ENCODE assay signal across 20 mouse cellular contexts in genomic region chrX:103427677-103428076, GRCm38 (mm10). TPM values are rescaled to one million over a fixed set of nuclear protein-coding genes. Genes with fewer than 3 reads are reported as not detected.
DNase-seq lines count a peak whose midpoint lies in the region; ATAC-seq and TF ChIP-seq lines count a peak whose summit lies in the region.
"Had no signal": no experiment of that assay in that cellular context is flagged by ENCODE, and none has a peak within 500 bp of the region (broad histone marks: within the 10 kb centered on the region; RNA-seq: fewer than 3 reads in every experiment).

No protein-coding gene starts in this region.

- ATAC-seq in hematopoietic stem cell, adult 5-6 weeks (replicated peaks in 1 of 2; ENCODE audit: insufficient read depth in 1 of 2, low FRiP score in 2 of 2, low TSS enrichment in 1 of 2, low read depth in 1 of 2, poor library complexity in 2 of 2, severe bottlenecking in 2 of 2) = peak; percentile 48 to 76; a peak in 3 of 4 replicates
- ATAC-seq: forebrain, embryonic 16.5 days; hindbrain, embryonic 16.5 days; inflammation-experienced regulatory T-cells, adult 6 months had no signal

- peaks cover 35% of the 10 kb centered on the region for H3K4me1 ChIP-seq in E14TG2a.4 (replicated peaks; ENCODE audit: low read depth, low read length)
- H3K4me1 ChIP-seq: embryonic facial prominence, embryonic 13.5 days; forebrain, embryonic 12.5 days; heart, embryonic 12.5 days; hindbrain, embryonic 12.5 days had no signal

- peak; percentile 2 for DNase-seq in kidney, adult 9 months
- no peak for DNase-seq in kidney, adult 11 months
- peak; percentile 27 for DNase-seq in ZHBTc4 (ENCODE audit: low read depth, low spot score)
- no peak for DNase-seq in embryo, embryonic 10.5 days (ENCODE audit: low spot score)
- no peak for DNase-seq in yolk sac, embryonic 10.5 days (ENCODE audit: low spot score)
- DNase-seq: adrenal gland, postnatal 14 days; cerebellum, adult 2 months; cerebellum, postnatal 14 days; gastrocnemius, postnatal 14 days had no signal

- H3K27me3 ChIP-seq in E14TG2a.4 (ENCODE audit: insufficient read depth, low read length) = no peaks in the 10 kb centered on the region

- H3K9me3 ChIP-seq in E14TG2a.4 (ENCODE audit: low read length) = no peaks in the 10 kb centered on the region
- H3K9me3 ChIP-seq: embryonic facial prominence, embryonic 13.5 days; forebrain, embryonic 12.5 days; heart, embryonic 12.5 days; hindbrain, embryonic 12.5 days had no signal

- no peaks in the 10 kb centered on the region for H3K36me3 ChIP-seq in E14TG2a.4 (ENCODE audit: insufficient read depth, low read length)
- H3K36me3 ChIP-seq: embryonic facial prominence, embryonic 13.5 days; forebrain, embryonic 12.5 days; heart, embryonic 12.5 days; hindbrain, embryonic 12.5 days had no signal

- peak overlapping the region; percentile 32; the same call in 1 of the 2 replicates for H3K4me3 ChIP-seq in E14TG2a.4 (replicated peaks; ENCODE audit: low read length)
- H3K4me3 ChIP-seq: embryonic facial prominence, embryonic 13.5 days; forebrain, embryonic 12.5 days; heart, embryonic 12.5 days; hindbrain, embryonic 12.5 days had no signal

- no peak for TF ChIP-seq CTCF in E14TG2a.4 (conservative IDR thresholded peaks at IDR 0.05; ENCODE audit: low read length)

RNA-seq across cellular contexts. Expression of gene Gm26992, which starts 5.9 kb away (rescaled TPM):
- not detected in 2 replicates for total RNA-seq in hematopoietic stem cell, adult 5-6 weeks (2017)
- total RNA-seq: adrenal gland, postnatal 14 days; gastrocnemius, postnatal 14 days; heart, adult 8-10 months; heart, postnatal 25 days had no signal

RNA-seq across cellular contexts. Expression of gene Tsx, which starts 13.4 kb away (rescaled TPM):
- not detected in 2 replicates for total RNA-seq in hematopoietic stem cell, adult 5-6 weeks (2017)
- total RNA-seq: adrenal gland, postnatal 14 days; gastrocnemius, postnatal 14 days; heart, adult 8-10 months; heart, postnatal 25 days had no signal

Comparison
In these comparisons a context has a peak if more than half of its experiments do, and no peak if none do; other contexts are left out.
1. DNase-seq: peak in kidney, adult 9 months (single experiment) and ZHBTc4 (single experiment); none in kidney, adult 11 months (single experiment), embryo, embryonic 10.5 days (single experiment) and yolk sac, embryonic 10.5 days (single experiment).